Mouse (Mus musculus): ENCODE measurements around the gene Rbm38. TPM values are rescaled to one million over a fixed set of nuclear protein-coding genes. Genes with fewer than 3 reads are reported as not detected.

Gene Rbm38
- polyA plus RNA-seq, 1 experiment from 2014 or later = 53.0 TPM

DNA sequence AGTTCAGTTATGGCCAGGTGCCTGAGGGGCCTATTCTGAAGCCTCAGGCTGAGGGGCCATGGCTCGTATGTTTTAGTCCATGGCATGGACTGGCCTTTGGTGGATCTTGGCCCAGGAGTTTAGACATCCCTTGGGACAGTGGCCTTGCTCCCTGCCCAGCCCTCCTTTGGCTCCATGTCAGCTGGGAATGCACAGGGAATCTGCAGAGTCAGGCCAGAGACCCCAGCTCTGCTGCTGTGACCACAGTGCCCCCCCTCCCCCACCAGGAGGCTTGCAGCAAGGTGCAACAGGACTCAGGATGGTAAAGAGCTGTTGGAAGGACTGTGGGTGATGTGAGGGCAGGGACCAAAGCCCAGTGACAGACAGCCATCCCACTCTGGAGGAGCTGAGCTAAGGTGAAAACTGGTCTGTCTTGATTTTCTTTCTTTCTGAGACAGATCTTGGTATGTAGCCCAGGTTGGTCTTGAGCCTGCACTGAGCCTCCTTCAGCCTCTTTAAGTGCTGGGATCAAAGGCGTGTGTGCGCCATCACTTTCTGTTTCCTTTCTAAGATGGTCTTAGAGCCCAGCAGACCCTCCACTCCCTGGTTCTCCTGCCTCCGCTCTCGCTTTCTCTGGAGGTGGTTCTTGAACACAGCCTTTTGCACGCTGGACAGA is 7.0 kb downstream of the Rbm38 start:
- H3K4me2 ChIP-seq (ENCODE audit: low read length) = no peak overlapping the region
- no peak overlapping the region for H3K9ac ChIP-seq (ENCODE audit: low read length)
- H3K4me1 ChIP-seq (replicated peaks; ENCODE audit: control insufficient read depth, insufficient read depth, low read length) = peaks cover 26% of the 10 kb centered on the region
- peaks cover 36% of the 10 kb centered on the region for H3K36me3 ChIP-seq (ENCODE audit: control insufficient read depth, insufficient read depth, low read length)
- no peak for DNase-seq (ENCODE audit: low spot score)
- no peak overlapping the region for H3K27ac ChIP-seq (ENCODE audit: low read depth)
- H3K9me3 ChIP-seq (ENCODE audit: control insufficient read depth, low read length) = no peaks in the 10 kb centered on the region
- ATAC-seq (replicated peaks; ENCODE audit: low FRiP score, low TSS enrichment, low read depth) = no peak
- no peaks in the 10 kb centered on the region for H3K27me3 ChIP-seq (replicated peaks; ENCODE audit: control insufficient read depth, insufficient read depth, low read length)
- WGBS = 89% methylated on average over 6 of the region's 6 CpGs
- no peak overlapping the region for H3K4me3 ChIP-seq (ENCODE audit: low read depth, low read length)

DNA sequence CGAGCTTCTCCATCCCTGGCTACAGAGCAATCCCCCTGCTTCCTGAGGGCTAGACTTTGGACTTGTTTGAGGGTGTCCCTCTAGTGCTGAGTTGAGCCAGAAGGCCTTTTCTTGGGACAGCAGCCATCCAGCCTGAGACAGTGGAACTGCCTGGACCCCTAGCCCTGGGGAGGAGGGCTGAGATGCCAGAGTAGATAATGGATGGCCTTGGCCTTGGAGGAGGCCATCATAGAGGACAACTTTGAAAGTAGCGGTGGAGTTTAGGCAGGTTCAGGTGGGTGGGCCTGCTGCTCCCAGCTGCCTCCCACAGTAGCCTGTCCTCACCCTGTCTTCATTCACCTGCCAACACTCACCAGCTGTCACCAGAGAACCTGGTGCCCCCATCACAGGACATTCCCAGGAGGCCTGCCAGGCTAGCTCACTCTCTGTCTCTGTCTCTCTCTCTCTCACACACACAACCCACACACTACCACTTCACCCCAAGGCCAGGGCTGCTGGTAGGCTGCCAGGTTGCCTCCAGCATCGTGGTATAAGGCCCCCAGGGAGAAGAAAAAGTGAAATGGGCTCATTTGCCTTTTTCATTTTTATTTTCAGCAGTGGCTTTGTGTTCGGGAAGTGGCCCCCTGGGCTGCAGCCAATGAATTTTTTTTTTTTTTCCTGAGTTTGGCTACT is 7.7 kb downstream of the Rbm38 start:
- no peaks in the 10 kb centered on the region for H3K9me3 ChIP-seq (ENCODE audit: control insufficient read depth, low read length)
- H3K4me3 ChIP-seq (ENCODE audit: low read depth, low read length) = no peak overlapping the region
- no peak overlapping the region for H3K27ac ChIP-seq (ENCODE audit: low read depth)
- peaks cover 39% of the 10 kb centered on the region for H3K36me3 ChIP-seq (ENCODE audit: control insufficient read depth, insufficient read depth, low read length)
- ATAC-seq (replicated peaks; ENCODE audit: low FRiP score, low TSS enrichment, low read depth) = no peak
- H3K4me1 ChIP-seq (replicated peaks; ENCODE audit: control insufficient read depth, insufficient read depth, low read length) = peaks cover 22% of the 10 kb centered on the region
- no peak overlapping the region for H3K4me2 ChIP-seq (ENCODE audit: low read length)
- DNase-seq (ENCODE audit: low spot score) = no peak
- no peak overlapping the region for H3K9ac ChIP-seq (ENCODE audit: low read length)
- H3K27me3 ChIP-seq (replicated peaks; ENCODE audit: control insufficient read depth, insufficient read depth, low read length) = no peaks in the 10 kb centered on the region
- 73% methylated on average over 4 of the region's 4 CpGs for WGBS

DNA sequence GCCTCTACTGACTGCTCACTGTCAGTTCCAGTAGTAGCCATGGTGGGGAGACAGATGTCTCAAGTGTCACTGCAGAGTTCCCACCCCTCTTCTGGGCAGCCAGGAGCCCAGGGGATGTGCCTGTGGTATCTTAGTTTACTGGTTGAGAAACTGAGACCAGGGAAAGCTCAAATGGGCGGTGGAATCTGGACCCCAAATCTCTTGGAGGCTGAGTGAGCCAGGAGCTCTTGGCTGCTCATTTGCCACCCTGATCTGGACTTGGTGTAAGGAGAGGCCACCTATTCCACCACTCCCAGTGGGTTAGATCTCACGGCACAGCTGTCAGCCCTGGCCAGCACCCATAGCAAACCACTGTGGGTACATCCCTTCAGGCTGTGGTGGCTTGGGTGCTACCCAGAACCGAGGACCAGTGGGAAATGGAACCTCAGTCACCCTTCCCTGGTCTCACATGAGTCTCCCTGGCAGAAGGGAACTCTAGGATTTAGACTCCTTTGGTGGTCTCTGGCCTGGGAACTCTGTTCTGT is 8.3 kb downstream of the Rbm38 start:
- H3K36me3 ChIP-seq (ENCODE audit: control insufficient read depth, insufficient read depth, low read length) = peaks cover 45% of the 10 kb centered on the region
- ATAC-seq (replicated peaks; ENCODE audit: low FRiP score, low TSS enrichment, low read depth) (no peak), DNase-seq (ENCODE audit: low spot score) (no peak)
- H3K9me3 ChIP-seq (ENCODE audit: control insufficient read depth, low read length) = no peaks in the 10 kb centered on the region
- 86% methylated on average over 3 of the region's 3 CpGs for WGBS
- no peak overlapping the region for H3K9ac ChIP-seq (ENCODE audit: low read length)
- H3K4me3 ChIP-seq (ENCODE audit: low read depth, low read length) = no peak overlapping the region
- no peak overlapping the region for H3K27ac ChIP-seq (ENCODE audit: low read depth)
- peaks cover 16% of the 10 kb centered on the region for H3K4me1 ChIP-seq (replicated peaks; ENCODE audit: control insufficient read depth, insufficient read depth, low read length)
- no peak overlapping the region for H3K4me2 ChIP-seq (ENCODE audit: low read length)
- no peaks in the 10 kb centered on the region for H3K27me3 ChIP-seq (replicated peaks; ENCODE audit: control insufficient read depth, insufficient read depth, low read length)

DNA sequence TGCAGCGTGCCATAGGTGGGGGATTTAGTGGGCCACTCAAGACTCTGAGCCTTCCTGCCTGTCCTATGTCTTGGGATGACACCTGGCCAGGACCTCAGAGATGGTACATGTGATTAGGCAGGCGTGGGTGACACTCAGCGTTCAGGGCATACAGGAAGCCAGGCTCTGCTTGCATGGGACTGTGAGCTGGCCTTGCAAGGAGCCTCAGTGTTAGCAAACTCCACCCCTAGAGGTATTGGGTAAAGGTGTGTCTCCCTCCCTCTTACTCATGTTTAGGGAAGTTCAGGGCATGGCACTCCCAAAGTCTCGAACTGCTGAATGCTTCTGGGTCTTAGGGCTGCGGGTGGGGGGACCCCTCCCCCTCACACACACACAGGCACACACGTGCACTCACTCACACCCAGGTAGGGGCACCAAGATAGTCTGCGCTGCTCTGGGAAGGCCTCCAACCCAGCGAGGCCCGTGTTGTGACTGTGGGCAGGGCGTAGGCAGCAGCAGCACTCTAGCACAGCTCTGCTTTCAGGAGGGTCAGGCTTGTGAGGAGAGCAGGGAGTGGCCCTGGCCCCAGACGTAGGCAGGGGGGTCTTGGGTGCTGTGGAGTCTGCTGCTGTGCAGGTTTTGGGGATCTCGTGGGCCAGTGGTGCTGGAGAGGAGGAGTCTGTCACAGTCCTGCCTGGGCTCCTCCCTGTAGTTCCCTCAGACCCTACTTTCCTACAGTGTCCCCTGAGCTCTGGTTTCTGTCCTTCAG is 10.5 kb downstream of the Rbm38 start:
- H3K36me3 ChIP-seq (ENCODE audit: control insufficient read depth, insufficient read depth, low read length) = peaks cover 59% of the 10 kb centered on the region
- H3K9ac ChIP-seq (ENCODE audit: low read length) = no peak overlapping the region
- no peak overlapping the region for H3K27ac ChIP-seq (ENCODE audit: low read depth)
- ATAC-seq (replicated peaks; ENCODE audit: low FRiP score, low TSS enrichment, low read depth) (no peak), DNase-seq (ENCODE audit: low spot score) (no peak)
- no peaks in the 10 kb centered on the region for H3K27me3 ChIP-seq (replicated peaks; ENCODE audit: control insufficient read depth, insufficient read depth, low read length)
- peaks cover 6% of the 10 kb centered on the region for H3K4me1 ChIP-seq (replicated peaks; ENCODE audit: control insufficient read depth, insufficient read depth, low read length)
- H3K9me3 ChIP-seq (ENCODE audit: control insufficient read depth, low read length) = no peaks in the 10 kb centered on the region
- 67% methylated on average over 12 of the region's 12 CpGs for WGBS
- H3K4me3 ChIP-seq (ENCODE audit: low read depth, low read length) = no peak overlapping the region
- no peak overlapping the region for H3K4me2 ChIP-seq (ENCODE audit: low read length)

DNA sequence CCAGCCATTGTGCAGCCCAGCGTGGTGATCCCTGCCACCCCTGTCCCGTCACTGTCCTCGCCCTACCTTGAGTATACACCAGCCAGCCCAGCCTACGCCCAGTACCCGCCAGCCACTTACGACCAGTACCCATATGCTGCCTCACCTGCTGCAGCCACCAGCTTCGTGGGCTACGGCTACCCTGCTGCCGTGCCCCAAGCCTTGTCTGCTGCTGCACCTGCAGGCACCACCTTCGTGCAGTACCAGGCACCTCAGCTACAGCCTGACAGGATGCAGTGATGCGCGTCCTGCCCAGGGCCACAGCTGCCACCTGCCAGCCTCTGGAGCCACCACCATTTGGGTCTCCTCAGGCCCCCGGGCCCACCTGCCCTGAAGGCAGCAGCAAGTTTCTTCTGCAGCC is 13.2 kb downstream of the Rbm38 start:
- Histone ChIP-seq H3K36me3 (ENCODE audit: control insufficient read depth, insufficient read depth, low read length) (peaks cover 51% of the 10 kb centered on the region), H3K9ac (ENCODE audit: low read length) (no peak overlapping the region), H3K27me3 (replicated peaks; ENCODE audit: control insufficient read depth, insufficient read depth, low read length) (no peaks in the 10 kb centered on the region), H3K4me3 (ENCODE audit: low read depth, low read length) (no peak overlapping the region), H3K9me3 (ENCODE audit: control insufficient read depth, low read length) (no peaks in the 10 kb centered on the region), H3K4me2 (ENCODE audit: low read length) (no peak overlapping the region), H3K27ac (ENCODE audit: low read depth) (no peak overlapping the region), H3K4me1 (replicated peaks; ENCODE audit: control insufficient read depth, insufficient read depth, low read length) (no peaks in the 10 kb centered on the region)
- 90% methylated on average over 13 of the region's 13 CpGs for WGBS
- DNase-seq (ENCODE audit: low spot score) (no peak), ATAC-seq (replicated peaks; ENCODE audit: low FRiP score, low TSS enrichment, low read depth) (no peak)

DNA sequence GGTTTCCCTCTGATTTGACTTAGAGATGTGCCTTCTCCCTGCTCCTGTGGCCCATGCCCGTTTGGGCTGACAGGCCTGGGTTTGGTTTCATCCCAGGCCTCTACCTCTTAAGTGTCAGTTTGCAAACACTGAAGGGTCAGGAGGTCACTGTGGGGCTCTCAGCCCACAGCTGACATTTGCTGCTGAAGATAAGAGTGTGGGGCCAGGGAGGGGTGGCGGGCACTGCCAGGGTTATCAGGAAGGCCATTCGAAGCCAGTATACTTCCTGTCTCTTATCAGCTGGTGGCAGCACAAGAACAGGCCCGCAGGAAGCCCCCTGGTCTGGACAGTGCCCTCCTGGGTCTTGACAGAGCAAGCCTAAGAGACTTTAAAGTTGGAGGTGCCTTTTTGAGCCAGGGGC is 14.7 kb downstream of the Rbm38 start:
- Histone ChIP-seq H3K9ac (ENCODE audit: low read length) (no peak overlapping the region), H3K27me3 (replicated peaks; ENCODE audit: control insufficient read depth, insufficient read depth, low read length) (no peaks in the 10 kb centered on the region), H3K36me3 (ENCODE audit: control insufficient read depth, insufficient read depth, low read length) (peaks cover 43% of the 10 kb centered on the region), H3K4me1 (replicated peaks; ENCODE audit: control insufficient read depth, insufficient read depth, low read length) (no peaks in the 10 kb centered on the region), H3K27ac (ENCODE audit: low read depth) (no peak overlapping the region), H3K4me2 (ENCODE audit: low read length) (no peak overlapping the region), H3K9me3 (ENCODE audit: control insufficient read depth, low read length) (no peaks in the 10 kb centered on the region), H3K4me3 (ENCODE audit: low read depth, low read length) (no peak overlapping the region)
- 35% methylated on average over 4 of the region's 4 CpGs for WGBS
- ATAC-seq (replicated peaks; ENCODE audit: low FRiP score, low TSS enrichment, low read depth) (no peak), DNase-seq (ENCODE audit: low spot score) (no peak)

DNA sequence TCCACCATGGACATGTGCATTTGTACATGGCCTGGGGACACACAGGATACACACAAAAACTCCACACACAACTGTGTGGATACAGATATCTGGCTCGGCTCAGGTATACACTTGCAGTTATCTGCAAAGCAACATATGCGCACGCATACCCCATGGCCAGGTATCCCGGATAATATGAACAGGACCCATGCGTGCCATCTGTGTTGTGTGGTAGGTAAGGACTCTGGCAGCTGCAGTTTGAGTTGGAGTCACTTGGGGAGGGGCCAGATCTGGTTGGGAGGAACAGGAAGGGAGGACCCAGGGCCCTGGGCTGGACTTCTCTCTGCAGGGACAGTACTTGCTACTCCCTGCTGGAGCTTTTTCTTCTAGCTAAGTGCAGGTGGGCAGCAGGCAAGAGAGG is 15.4 kb downstream of the Rbm38 start:
- DNase-seq (ENCODE audit: low spot score) = no peak
- no peak for ATAC-seq (replicated peaks; ENCODE audit: low FRiP score, low TSS enrichment, low read depth)
- Histone ChIP-seq H3K4me2 (ENCODE audit: low read length) (no peak overlapping the region), H3K27ac (ENCODE audit: low read depth) (no peak overlapping the region), H3K9me3 (ENCODE audit: control insufficient read depth, low read length) (no peaks in the 10 kb centered on the region), H3K4me1 (replicated peaks; ENCODE audit: control insufficient read depth, insufficient read depth, low read length) (no peaks in the 10 kb centered on the region), H3K27me3 (replicated peaks; ENCODE audit: control insufficient read depth, insufficient read depth, low read length) (no peaks in the 10 kb centered on the region), H3K36me3 (ENCODE audit: control insufficient read depth, insufficient read depth, low read length) (peaks cover 37% of the 10 kb centered on the region), H3K9ac (ENCODE audit: low read length) (no peak overlapping the region), H3K4me3 (ENCODE audit: low read depth, low read length) (no peak overlapping the region)
- 91% methylated on average over 5 of the region's 5 CpGs for WGBS

DNA sequence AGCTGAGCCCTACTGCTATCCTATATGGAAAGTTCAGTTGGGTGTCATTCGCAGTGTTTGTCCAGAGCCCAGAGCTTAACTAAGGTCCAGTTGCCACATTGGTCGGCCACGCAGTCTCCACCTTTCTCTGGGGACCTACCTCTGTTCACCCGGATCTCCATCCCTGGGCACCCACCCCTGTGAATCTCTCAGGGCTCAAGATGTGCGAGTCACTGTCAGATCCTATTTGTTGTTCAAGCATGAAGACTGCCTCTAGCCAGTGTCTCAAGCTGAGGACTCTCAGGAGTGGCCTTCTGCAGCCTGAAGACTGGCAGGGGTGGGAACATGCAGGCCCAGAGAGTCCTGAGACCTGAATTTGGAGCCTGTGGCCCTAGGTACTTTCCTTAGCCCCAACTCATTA is 15.8 kb downstream of the Rbm38 start:
- H3K27me3 ChIP-seq (replicated peaks; ENCODE audit: control insufficient read depth, insufficient read depth, low read length) = no peaks in the 10 kb centered on the region
- WGBS = 87% methylated on average over 5 of the region's 5 CpGs
- H3K4me2 ChIP-seq (ENCODE audit: low read length) = no peak overlapping the region
- no peak overlapping the region for H3K27ac ChIP-seq (ENCODE audit: low read depth)
- no peaks in the 10 kb centered on the region for H3K4me1 ChIP-seq (replicated peaks; ENCODE audit: control insufficient read depth, insufficient read depth, low read length)
- no peak for DNase-seq (ENCODE audit: low spot score)
- ATAC-seq (replicated peaks; ENCODE audit: low FRiP score, low TSS enrichment, low read depth) = no peak
- H3K36me3 ChIP-seq (ENCODE audit: control insufficient read depth, insufficient read depth, low read length) = peaks cover 33% of the 10 kb centered on the region
- H3K9ac ChIP-seq (ENCODE audit: low read length) = no peak overlapping the region
- no peak overlapping the region for H3K4me3 ChIP-seq (ENCODE audit: low read depth, low read length)
- no peaks in the 10 kb centered on the region for H3K9me3 ChIP-seq (ENCODE audit: control insufficient read depth, low read length)

All from intestine, embryonic 14.5 days (tissue).